Mouse (Mus musculus) cerebellum, postnatal 25 days (tissue): ENCODE measurements at regions not wholly inside any gene's neighbourhood (a gene's known extent, or its start where the extent isn't known, plus 50 kb on each side); places are given as distances from the start of the nearest gene placed in this dataset.

Experiments
- DNase-seq, 2 experiments: peaks; one replicate each; pipeline ENCODE4 v3.0.0; 2021; ENCODE audit warnings: mixed read lengths in 2 of 2

DNA sequence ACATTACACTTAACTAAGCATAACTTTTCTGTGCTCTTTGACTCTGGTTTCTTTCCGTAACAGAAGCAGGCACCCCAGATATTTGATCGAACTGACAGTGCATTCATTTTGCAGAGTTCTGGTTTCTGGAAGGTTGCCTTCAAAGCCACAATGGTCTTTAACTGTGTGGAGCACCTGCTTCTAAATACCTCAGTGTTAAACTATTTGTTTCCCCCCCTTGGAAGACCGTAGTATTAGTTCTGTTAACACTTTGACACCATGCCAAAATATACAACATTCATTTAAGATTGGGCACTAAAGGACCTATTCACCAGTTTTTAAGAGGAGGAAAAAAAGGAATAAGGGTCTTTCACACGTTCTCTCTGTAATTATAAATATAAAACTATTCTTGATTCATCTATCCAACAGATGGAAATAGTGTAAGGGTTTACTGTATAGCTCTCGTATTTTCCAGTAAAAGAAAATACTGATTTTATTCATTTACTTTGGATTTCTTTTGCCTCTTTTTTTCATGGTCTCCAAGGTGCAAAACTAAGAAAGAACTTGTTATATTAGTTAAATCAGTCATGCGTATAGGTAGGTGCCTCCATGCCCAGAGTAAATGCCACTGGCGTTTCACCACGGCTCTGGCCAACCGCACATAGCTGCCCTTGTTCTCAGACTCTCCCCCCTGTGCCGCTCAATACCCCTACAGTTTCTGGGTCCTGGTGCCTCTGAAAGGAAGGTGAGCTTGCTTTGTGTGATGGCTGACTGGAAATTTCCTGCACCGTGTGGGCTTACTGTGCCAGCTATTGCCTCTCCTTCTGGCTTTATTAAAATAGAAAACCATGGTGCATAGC, 391.2 kb downstream of the Etnk1 start:
- DNase-seq: no peak

- DNase-seq: no peak
Observed at GRCm38 (mm10) chr6:143559316-143559715, 392.3 kb downstream of the Etnk1 start.

- no peak for DNase-seq
Observed at GRCm38 (mm10) chr6:143561316-143562088, 394.5 kb downstream of the Etnk1 start.

GRCm38 (mm10) chr6:143571356-143572115, 404.5 kb downstream of the Etnk1 start:
- no peak for DNase-seq

GRCm38 (mm10) chr6:143579223-143579622, 412.2 kb downstream of the Etnk1 start:
- DNase-seq: no peak

DNA sequence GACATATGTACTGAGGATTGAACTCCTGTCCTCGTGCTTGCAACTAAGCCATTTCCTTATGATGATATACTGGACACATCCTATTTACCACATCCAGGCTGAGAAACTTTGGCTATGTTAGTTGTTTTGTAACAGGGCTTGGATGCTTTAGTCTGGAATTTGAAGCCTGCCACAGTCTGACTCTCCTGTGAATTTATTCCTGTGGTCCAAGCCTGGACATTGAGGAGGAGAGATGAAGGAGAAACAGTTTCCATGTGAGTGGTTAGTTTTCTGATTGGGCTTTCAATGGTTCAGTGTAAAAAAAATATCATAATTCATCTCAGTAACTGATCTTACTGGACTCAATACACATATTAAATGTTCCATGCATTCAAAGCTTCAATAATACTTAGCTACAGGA, 422.6 kb downstream of the Etnk1 start:
- no peak for DNase-seq

DNA sequence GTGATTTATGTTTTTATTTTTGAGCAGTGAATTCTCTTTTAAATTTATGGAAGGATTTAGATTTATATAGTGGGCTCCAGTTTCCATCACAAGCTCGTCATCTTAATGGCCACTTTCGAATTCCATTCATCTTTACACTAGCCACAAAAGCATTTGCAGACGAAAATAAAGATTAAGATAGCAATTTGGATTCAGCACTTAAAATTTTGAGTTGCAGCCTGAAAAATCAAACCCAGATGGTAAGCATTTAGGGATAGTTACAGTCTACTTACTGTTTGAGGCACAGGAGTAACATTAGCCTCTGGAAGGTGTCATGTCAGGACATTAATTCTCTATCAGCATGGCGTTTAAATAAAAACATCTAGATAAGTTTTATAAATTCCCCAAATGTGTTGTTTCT, 423.2 kb downstream of the Etnk1 start:
- DNase-seq: no peak

- DNase-seq: no peak
Observed at GRCm38 (mm10) chr6:143592490-143592889, 425.5 kb downstream of the Etnk1 start.

GRCm38 (mm10) chr6:143595486-143595885, 428.5 kb downstream of the Etnk1 start:
- DNase-seq: no peak

GRCm38 (mm10) chr6:143597414-143597813, 430.4 kb downstream of the Etnk1 start:
- peak in 1 of 2 experiments; percentile 35 for DNase-seq

GRCm38 (mm10) chr6:143598916-143599315, 431.9 kb downstream of the Etnk1 start:
- DNase-seq: no peak

- DNase-seq: peak in 1 of 2 experiments; percentile 5
Observed at GRCm38 (mm10) chr6:143609100-143609499, 442.1 kb downstream of the Etnk1 start.

GRCm38 (mm10) chr6:143612966-143613365, 445.9 kb downstream of the Etnk1 start:
- DNase-seq: no peak

- peak in 1 of 2 experiments; percentile 26 for DNase-seq
Observed at GRCm38 (mm10) chr6:143614431-143614987, 447.5 kb downstream of the Etnk1 start.

DNA sequence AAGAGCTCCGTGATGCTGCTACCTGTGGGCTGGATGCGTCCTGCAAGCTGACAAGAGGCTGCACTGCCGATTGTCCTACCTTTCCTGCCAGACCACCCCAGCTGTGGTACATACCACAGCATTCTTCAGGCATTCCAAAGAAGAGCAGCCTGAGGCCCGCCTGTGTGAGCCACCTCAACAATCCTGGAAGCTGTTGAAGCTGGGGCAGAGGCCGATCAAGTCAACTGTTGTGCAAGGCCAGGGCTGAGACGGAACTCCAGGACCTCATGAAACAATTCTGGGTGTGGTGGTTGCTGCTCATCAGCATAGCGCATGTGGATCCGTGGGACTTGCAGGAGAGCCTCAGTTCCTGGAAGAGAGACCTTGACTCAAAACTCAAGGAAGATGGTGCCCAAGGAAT, 448.3 kb downstream of the Etnk1 start:
- DNase-seq: no peak

- no peak for DNase-seq
Observed at GRCm38 (mm10) chr6:143616386-143616785, 449.4 kb downstream of the Etnk1 start.

DNA sequence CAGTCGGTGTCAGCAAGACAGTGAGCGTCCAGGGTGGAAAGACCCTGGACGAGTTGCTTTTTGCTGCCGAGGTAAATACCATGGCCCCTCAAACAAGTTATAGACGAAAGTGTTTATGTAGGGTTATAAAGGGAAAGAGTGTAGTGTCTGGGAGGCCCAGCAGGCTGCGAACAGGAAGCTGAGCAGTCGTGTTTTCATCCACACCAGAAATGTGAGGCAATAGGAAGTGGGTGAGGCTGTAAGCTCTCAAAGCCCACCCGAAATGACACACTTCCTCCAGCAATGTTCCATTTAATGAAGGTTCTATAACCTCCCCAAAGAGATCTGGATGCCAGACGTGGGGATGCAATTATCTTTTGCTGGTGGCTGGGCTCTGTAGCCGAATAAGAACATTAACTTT, 451.5 kb downstream of the Etnk1 start:
- no peak for DNase-seq

- DNase-seq: no peak
Observed at GRCm38 (mm10) chr6:143620583-143620982, 453.6 kb downstream of the Etnk1 start.

GRCm38 (mm10) chr6:143622161-143622560, 455.1 kb downstream of the Etnk1 start:
- no peak for DNase-seq

DNA sequence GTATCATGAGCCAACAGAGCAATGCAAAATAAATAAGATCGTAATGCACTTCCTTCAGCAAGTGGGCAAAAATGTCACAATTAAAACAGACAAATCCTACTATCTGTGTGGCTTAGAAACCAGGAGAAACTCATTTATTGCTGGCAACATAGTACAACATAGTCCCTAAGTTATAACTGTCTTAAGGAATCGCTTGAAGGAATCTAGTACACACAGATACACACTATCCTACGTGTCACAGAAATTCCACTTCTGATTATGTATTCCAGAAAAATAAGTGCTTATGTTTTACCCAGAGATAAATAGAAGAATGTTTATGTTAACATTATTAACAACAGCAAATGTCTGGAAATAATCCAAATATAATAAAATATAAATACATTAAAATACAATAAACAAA, 457.9 kb downstream of the Etnk1 start:
- no peak for DNase-seq

DNA sequence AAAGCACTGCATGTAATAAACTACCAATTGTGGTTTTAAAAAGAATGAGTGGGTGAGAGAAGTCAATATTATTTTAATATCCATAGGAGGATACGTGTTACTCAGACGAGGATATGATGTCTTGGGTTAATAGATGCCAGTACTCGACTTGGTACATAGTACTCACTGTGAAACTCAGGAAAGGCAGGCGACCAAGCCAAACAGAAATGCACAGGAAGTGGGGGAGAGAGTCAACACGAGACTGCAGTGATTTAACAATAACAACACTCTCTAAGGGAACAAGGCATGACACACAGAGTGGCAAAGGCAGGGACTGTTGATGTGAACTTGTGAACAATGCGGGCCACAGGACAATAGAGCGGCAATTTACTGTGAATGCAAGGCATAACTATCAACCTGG, 464.6 kb downstream of the Etnk1 start:
- no peak for DNase-seq

GRCm38 (mm10) chr6:143633710-143634109, 466.7 kb downstream of the Etnk1 start:
- DNase-seq: no peak

- DNase-seq: no peak
Observed at GRCm38 (mm10) chr6:143634334-143634733, 467.3 kb downstream of the Etnk1 start.
